Mouse (Mus musculus): ENCODE data around the gene Ppp1r9a.

- no peak for TF ChIP-seq CTCF (IDR thresholded peaks at IDR 0.05)
- no peak for TF ChIP-seq POLR2A (IDR thresholded peaks at IDR 0.05; ENCODE audit: insufficient read depth, low read depth, low read length)
- TF ChIP-seq EP300 (IDR thresholded peaks at IDR 0.05; ENCODE audit: insufficient read depth, low read depth, low read length), result no peak
Observed at GRCm38 (mm10) chr6:5163507-5164144, 260.9 kb downstream of the Ppp1r9a start.
